Mouse (Mus musculus): ENCODE results near the gene Tcl1b1. TPM values are rescaled to one million over a fixed set of nuclear protein-coding genes. Genes with fewer than 3 reads are reported as not detected.
"Not testable (repeated sequence)": the region's sequence is repeated elsewhere in the genome, so short reads cannot be mapped to it uniquely, and the experiment has no call there.

Gene Tcl1b1
- total and polyA plus RNA-seq, 3 experiments: not detected

- not testable (repeated sequence) for DNase-seq (ENCODE audit: low spot score); ATAC-seq (ENCODE audit: extremely low read depth, insufficient number of reproducible peaks, low FRiP score, poor library complexity, severe bottlenecking); H3K36me3 ChIP-seq (replicated peaks); H3K27me3 ChIP-seq (ENCODE audit: insufficient read depth, low read length); H3K4me1 ChIP-seq (ENCODE audit: insufficient read depth, low read depth, low read length); H3K4me3 ChIP-seq (ENCODE audit: low read depth, low read length)
- peaks cover 48% of the 10 kb centered on the region for H3K9me3 ChIP-seq (replicated peaks)
Observed at GRCm38 (mm10) chr12:105199684-105200497, 40.4 kb downstream of the Tcl1b1 start.

- ATAC-seq (ENCODE audit: extremely low read depth, insufficient number of reproducible peaks, low FRiP score, poor library complexity, severe bottlenecking); DNase-seq (ENCODE audit: low spot score); H3K36me3 ChIP-seq (replicated peaks); H3K27me3 ChIP-seq (ENCODE audit: insufficient read depth, low read length); H3K4me3 ChIP-seq (ENCODE audit: low read depth, low read length); H3K4me1 ChIP-seq (ENCODE audit: insufficient read depth, low read depth, low read length): not testable (repeated sequence)
- H3K9me3 ChIP-seq (replicated peaks): peaks cover 57% of the 10 kb centered on the region
Observed at GRCm38 (mm10) chr12:105201657-105202056, 42.2 kb downstream of the Tcl1b1 start, which contains the start of gene Tcl1b4. Gene Tcl1b4 (plus strand): TSS chr12:105201957.

- ATAC-seq (ENCODE audit: extremely low read depth, insufficient number of reproducible peaks, low FRiP score, poor library complexity, severe bottlenecking) (no peak), DNase-seq (ENCODE audit: low spot score) (no peak)
- H3K4me1 ChIP-seq (ENCODE audit: insufficient read depth, low read depth, low read length): no peaks in the 10 kb centered on the region
- H3K9me3 ChIP-seq (replicated peaks): peaks cover 66% of the 10 kb centered on the region
- TF ChIP-seq CTCF (IDR thresholded peaks at IDR 0.05; ENCODE audit: low read depth, low read length): no peak
- no peak for TF ChIP-seq GATA1 (IDR thresholded peaks at IDR 0.05; ENCODE audit: borderline replicate concordance, low read length)
- TF ChIP-seq TAL1 (conservative IDR thresholded peaks at IDR 0.05; ENCODE audit: low read depth, low read length): no peak
- TF ChIP-seq POLR2AphosphoS5 (IDR thresholded peaks at IDR 0.05; ENCODE audit: insufficient replicate concordance, low read depth, low read length): no peak
- no peak for TF ChIP-seq GATA2 (IDR thresholded peaks at IDR 0.05; ENCODE audit: borderline replicate concordance, low read depth, low read length)
- no peaks in the 10 kb centered on the region for H3K27me3 ChIP-seq (ENCODE audit: insufficient read depth, low read length)
- H3K36me3 ChIP-seq (replicated peaks): no peaks in the 10 kb centered on the region
- H3K4me3 ChIP-seq (ENCODE audit: low read depth, low read length): no peak overlapping the region
Observed at GRCm38 (mm10) chr12:105207071-105207470, 47.6 kb downstream of the Tcl1b1 start.

- Histone ChIP-seq H3K9me3 (replicated peaks) (peaks cover 71% of the 10 kb centered on the region), H3K36me3 (replicated peaks) (no peaks in the 10 kb centered on the region), H3K4me1 (ENCODE audit: insufficient read depth, low read depth, low read length) (no peaks in the 10 kb centered on the region), H3K27me3 (ENCODE audit: insufficient read depth, low read length) (no peaks in the 10 kb centered on the region), H3K4me3 (ENCODE audit: low read depth, low read length) (no peak overlapping the region)
- ATAC-seq (ENCODE audit: extremely low read depth, insufficient number of reproducible peaks, low FRiP score, poor library complexity, severe bottlenecking) (no peak), DNase-seq (ENCODE audit: low spot score) (no peak)
- TF ChIP-seq CTCF (IDR thresholded peaks at IDR 0.05; ENCODE audit: low read depth, low read length) (no peak), GATA1 (IDR thresholded peaks at IDR 0.05; ENCODE audit: borderline replicate concordance, low read length) (no peak), POLR2AphosphoS5 (IDR thresholded peaks at IDR 0.05; ENCODE audit: insufficient replicate concordance, low read depth, low read length) (no peak), GATA2 (IDR thresholded peaks at IDR 0.05; ENCODE audit: borderline replicate concordance, low read depth, low read length) (no peak), TAL1 (conservative IDR thresholded peaks at IDR 0.05; ENCODE audit: low read depth, low read length) (no peak)
Observed at GRCm38 (mm10) chr12:105208441-105208840, 49.0 kb downstream of the Tcl1b1 start.

- Histone ChIP-seq H3K4me1 (ENCODE audit: insufficient read depth, low read depth, low read length) (no peaks in the 10 kb centered on the region), H3K36me3 (replicated peaks) (no peaks in the 10 kb centered on the region), H3K4me3 (ENCODE audit: low read depth, low read length) (no peak overlapping the region), H3K27me3 (ENCODE audit: insufficient read depth, low read length) (no peaks in the 10 kb centered on the region), H3K9me3 (replicated peaks) (peaks cover 71% of the 10 kb centered on the region)
- ATAC-seq (ENCODE audit: extremely low read depth, insufficient number of reproducible peaks, low FRiP score, poor library complexity, severe bottlenecking) (no peak), DNase-seq (ENCODE audit: low spot score) (no peak)
- TF ChIP-seq POLR2AphosphoS5 (IDR thresholded peaks at IDR 0.05; ENCODE audit: insufficient replicate concordance, low read depth, low read length) (no peak), TAL1 (conservative IDR thresholded peaks at IDR 0.05; ENCODE audit: low read depth, low read length) (no peak), GATA1 (IDR thresholded peaks at IDR 0.05; ENCODE audit: borderline replicate concordance, low read length) (no peak), GATA2 (IDR thresholded peaks at IDR 0.05; ENCODE audit: borderline replicate concordance, low read depth, low read length) (no peak), CTCF (IDR thresholded peaks at IDR 0.05; ENCODE audit: low read depth, low read length) (no peak)
Observed at GRCm38 (mm10) chr12:105209231-105209630, 49.7 kb downstream of the Tcl1b1 start.

Other genes with a start within 250 kb of the Tcl1b1 start
- 24.8 and 27.9 TPM in 2 replicates for gene Syne3, start 149.9 kb upstream of the Tcl1b1 start, total RNA-seq (2014; fragmentation: Nextera tagmentation)
- 21.3 and 21.7 TPM in 2 replicates for gene Syne3, start 149.9 kb upstream of the Tcl1b1 start, total RNA-seq (2017)
- gene Syne3, start 149.9 kb upstream of the Tcl1b1 start, polyA plus RNA-seq (2012): 29.7 and 31.1 TPM in 2 replicates
- 227 and 282 TPM in 2 replicates for gene Glrx5, start 127.0 kb upstream of the Tcl1b1 start, total RNA-seq (2014; fragmentation: Nextera tagmentation)
- 97.4 and 97.9 TPM in 2 replicates for gene Glrx5, start 127.0 kb upstream of the Tcl1b1 start, total RNA-seq (2017)
- 320 and 368 TPM in 2 replicates for gene Glrx5, start 127.0 kb upstream of the Tcl1b1 start, polyA plus RNA-seq (2012)
- not detected in 2 replicates for gene Tcl1b2, start 13.7 kb upstream of the Tcl1b1 start, total RNA-seq (2014; fragmentation: Nextera tagmentation)
- not detected in 2 replicates for gene Tcl1b2, start 13.7 kb upstream of the Tcl1b1 start, total RNA-seq (2017)
- gene Tcl1b2, start 13.7 kb upstream of the Tcl1b1 start, polyA plus RNA-seq (2012): not detected in 2 replicates
- gene Tcl1b5, start 16.7 kb downstream of the Tcl1b1 start, total RNA-seq (2014; fragmentation: Nextera tagmentation): not detected in 2 replicates
- gene Tcl1b5, start 16.7 kb downstream of the Tcl1b1 start, total RNA-seq (2017): not detected in 2 replicates
- not detected in 2 replicates for gene Tcl1b5, start 16.7 kb downstream of the Tcl1b1 start, polyA plus RNA-seq (2012)
- not detected in 2 replicates for gene Tcl1b3, start 31.4 kb downstream of the Tcl1b1 start, total RNA-seq (2014; fragmentation: Nextera tagmentation)
- 0.17 TPM in 1 of 2 replicates, not detected in the other for gene Tcl1b3, start 31.4 kb downstream of the Tcl1b1 start, total RNA-seq (2017)
- gene Tcl1b3, start 31.4 kb downstream of the Tcl1b1 start, polyA plus RNA-seq (2012): not detected in 2 replicates
- not detected in 2 replicates for gene Tcl1b4, start 42.3 kb downstream of the Tcl1b1 start, total RNA-seq (2014; fragmentation: Nextera tagmentation)
- 0.22 TPM in 1 of 2 replicates, not detected in the other for gene Tcl1b4, start 42.3 kb downstream of the Tcl1b1 start, total RNA-seq (2017)
- not detected in 2 replicates for gene Tcl1b4, start 42.3 kb downstream of the Tcl1b1 start, polyA plus RNA-seq (2012)
- gene Tcl1, start 63.1 kb downstream of the Tcl1b1 start, total RNA-seq (2014; fragmentation: Nextera tagmentation): not detected in 2 replicates
- 0.29 and 0.49 TPM in 2 replicates for gene Tcl1, start 63.1 kb downstream of the Tcl1b1 start, total RNA-seq (2017)
- not detected in 2 replicates for gene Tcl1, start 63.1 kb downstream of the Tcl1b1 start, polyA plus RNA-seq (2012)
- not detected in 2 replicates for gene Tunar, start 174.2 kb downstream of the Tcl1b1 start, total RNA-seq (2014; fragmentation: Nextera tagmentation)
- 0.11 and 0.12 TPM in 2 replicates for gene Tunar, start 174.2 kb downstream of the Tcl1b1 start, total RNA-seq (2017)
- not detected in 2 replicates for gene Tunar, start 174.2 kb downstream of the Tcl1b1 start, polyA plus RNA-seq (2012)

All from G1E (cell line).